Mouse (Mus musculus) midbrain, embryonic 11.5 days (tissue): ENCODE data around the gene Prkag2. TPM values are rescaled to one million over a fixed set of nuclear protein-coding genes. Genes with fewer than 3 reads are reported as not detected.

ENCODE experiments used
- ATAC-seq: fragments of 200-750 bp; cut with Nextera tagmentation; 2 replicates; pipeline ENCODE4 v1.8.0; 2017; ENCODE audit warnings: moderate TSS enrichment, moderate library complexity; ENCODE audit not compliant: low FRiP score
- DNase-seq: peaks from one replicate; pipeline ENCODE4 v3.0.0; 2015; ENCODE audit warnings: low spot score; ENCODE audit errors: missing footprints
- H3K27ac ChIP-seq: fragments of 300-500 bp; sonication (generic); 2 replicates; pipeline ENCODE4 v1.5.1; 2014; ENCODE audit warnings: low read depth, low read length
- H3K27me3 ChIP-seq: fragments of 300-500 bp; sonication (generic); 2 replicates; pipeline ENCODE4 v1.6.1; 2014; ENCODE audit warnings: mild to moderate bottlenecking, low read length, moderate library complexity, mixed read lengths; ENCODE audit not compliant: control insufficient read depth, insufficient read depth
- H3K36me3 ChIP-seq: fragments of 300-500 bp; sonication (generic); 2 replicates; pipeline ENCODE4 v1.6.1; 2014; ENCODE audit warnings: mild to moderate bottlenecking, low read length, moderate library complexity, mixed read lengths; ENCODE audit not compliant: control insufficient read depth, insufficient read depth
- H3K4me1 ChIP-seq: fragments of 300-500 bp; sonication (generic); 2 replicates; pipeline ENCODE4 v1.6.1; 2014; ENCODE audit warnings: low read length; ENCODE audit not compliant: control insufficient read depth, insufficient read depth
- H3K4me2 ChIP-seq: fragments of 300-500 bp; sonication (generic); 2 replicates; pipeline ENCODE4 v1.6.1; 2014; ENCODE audit warnings: mild to moderate bottlenecking, moderate library complexity
- H3K4me3 ChIP-seq: fragments of 300-500 bp; sonication (generic); 2 replicates; pipeline ENCODE4 v1.5.1; 2014; ENCODE audit warnings: low read depth, low read length
- H3K9ac ChIP-seq: fragments of 300-500 bp; sonication (generic); 2 replicates; pipeline ENCODE4 v1.6.1; 2014; ENCODE audit warnings: low read length
- H3K9me3 ChIP-seq: fragments of 300-500 bp; sonication (generic); 2 replicates; pipeline ENCODE4 v1.6.1; 2016; ENCODE audit warnings: low read length; ENCODE audit not compliant: control insufficient read depth
- WGBS: fragments of 180-500 bp; shearing (Covaris S2); extraction: QIAGEN DNeasy Blood & Tissue Kit; methylation state at CpG from one replicate; pipeline ENCODE4 v1.1.7; 2014; 5-methylcytosine and 5-hydroxymethylcytosine counted together
- polyA plus RNA-seq: library from polyadenylated mRNA; unstranded; fragments of >200 nt; fragmentation: Nextera tagmentation; extraction: Ambion mirVana; gene quantifications from 2 replicates; pipeline ENCODE4 v1.2.1, GENCODE M21; 2014

Prkag2 gene
- polyA plus RNA-seq, 1 experiment from 2014 or later: 59.8 TPM

- Histone ChIP-seq H3K9me3 (no peaks in the 10 kb centered on the region), H3K27ac (no peak overlapping the region), H3K9ac (no peak overlapping the region), H3K4me2 (no peak overlapping the region), H3K36me3 (no peaks in the 10 kb centered on the region), H3K4me1 (no peaks in the 10 kb centered on the region), H3K4me3 (no peak overlapping the region), H3K27me3 (no peaks in the 10 kb centered on the region)
- ATAC-seq (no peak), DNase-seq (no peak)
- 71% methylated on average over 12 of the region's 12 CpGs for WGBS
These were observed 75.0 kb downstream of the Prkag2 start for GRCm38 (mm10) chr5:25025309-25026019.

DNA sequence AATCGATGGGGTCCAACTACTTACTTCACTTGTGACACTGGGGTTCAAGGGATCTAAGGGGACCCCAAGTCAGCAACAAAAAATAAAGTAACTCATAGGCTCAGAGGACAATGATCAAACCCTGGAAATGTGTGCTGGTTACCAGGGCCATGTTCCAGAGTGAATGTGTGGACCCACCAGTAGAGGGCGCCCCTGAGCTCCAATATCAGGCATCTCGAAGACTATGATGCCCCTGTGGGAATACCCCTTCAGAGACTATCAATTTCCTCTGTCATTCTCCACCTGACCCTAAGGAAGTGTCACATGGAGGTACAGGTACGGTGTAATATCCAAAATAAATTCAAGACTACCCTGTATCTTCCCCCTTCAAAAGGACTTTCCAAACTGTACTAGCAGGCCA, 77.5 kb downstream of the Prkag2 start:
- Histone ChIP-seq H3K36me3 (no peaks in the 10 kb centered on the region), H3K27me3 (no peaks in the 10 kb centered on the region), H3K27ac (no peak overlapping the region), H3K9me3 (no peaks in the 10 kb centered on the region), H3K4me1 (no peaks in the 10 kb centered on the region), H3K9ac (no peak overlapping the region), H3K4me3 (no peak overlapping the region), H3K4me2 (no peak overlapping the region)
- 42% methylated on average over 4 of the region's 4 CpGs for WGBS
- no peak for DNase-seq
- ATAC-seq: no peak

GRCm38 (mm10) chr5:25019221-25019620, 81.2 kb downstream of the Prkag2 start:
- H3K4me3 ChIP-seq: no peak overlapping the region

DNA sequence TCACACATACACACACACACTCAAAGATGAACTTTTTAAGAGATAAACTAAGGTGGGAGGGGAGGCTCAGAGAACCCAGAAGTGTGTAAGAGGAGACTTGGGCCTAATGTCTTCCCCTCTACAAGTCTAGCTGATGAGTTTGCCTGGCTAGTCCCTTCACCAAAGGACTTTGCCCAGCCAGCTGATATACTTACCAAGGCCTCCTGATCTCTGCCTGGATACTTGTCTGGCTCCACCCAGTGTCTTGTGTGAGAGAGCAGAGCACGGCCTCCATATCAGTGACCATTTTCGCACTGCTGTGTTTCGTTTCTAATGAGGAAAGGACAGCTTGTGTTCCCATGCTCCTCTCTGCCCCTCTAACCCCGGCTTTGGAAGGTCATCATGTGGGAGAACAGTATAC, 88.3 kb downstream of the Prkag2 start:
- 95% methylated on average over 4 of the region's 4 CpGs for WGBS
- no peak overlapping the region for H3K27ac ChIP-seq
- no peak for DNase-seq
- H3K9ac ChIP-seq: no peak overlapping the region
- peaks cover 8% of the 10 kb centered on the region for H3K4me1 ChIP-seq
- no peaks in the 10 kb centered on the region for H3K9me3 ChIP-seq
- no peak overlapping the region for H3K4me2 ChIP-seq
- no peak overlapping the region for H3K4me3 ChIP-seq
- H3K27me3 ChIP-seq: no peaks in the 10 kb centered on the region; the same call in 1 of the 2 replicates
- no peak for ATAC-seq
- H3K36me3 ChIP-seq: no peaks in the 10 kb centered on the region

More at GRCm38 (mm10) chr5:25019221-25019620, 81.2 kb downstream of the Prkag2 start:
- ATAC-seq (no peak), DNase-seq (no peak)
- no peak overlapping the region for H3K4me2 ChIP-seq
- no peaks in the 10 kb centered on the region for H3K27me3 ChIP-seq
- H3K36me3 ChIP-seq: no peaks in the 10 kb centered on the region
- H3K9me3 ChIP-seq: no peaks in the 10 kb centered on the region
- H3K9ac ChIP-seq: no peak overlapping the region
- H3K4me1 ChIP-seq: no peaks in the 10 kb centered on the region
- WGBS: 84% methylated on average over 6 of the region's 6 CpGs
- H3K27ac ChIP-seq: no peak overlapping the region

- H3K4me1 ChIP-seq: peaks cover 8% of the 10 kb centered on the region
- no peaks in the 10 kb centered on the region for H3K9me3 ChIP-seq
- peak overlapping the region; percentile 2; the same call in 1 of the 2 replicates for H3K4me2 ChIP-seq
- H3K27me3 ChIP-seq: no peaks in the 10 kb centered on the region; the same call in 1 of the 2 replicates
- WGBS: 12% methylated on average over 8 of the region's 8 CpGs
- H3K4me3 ChIP-seq: no peak overlapping the region
- no peak overlapping the region for H3K27ac ChIP-seq
- ATAC-seq (peak; percentile 43), DNase-seq (peak; percentile 96)
- H3K36me3 ChIP-seq: no peaks in the 10 kb centered on the region
- H3K9ac ChIP-seq: no peak overlapping the region
These were observed 89.4 kb downstream of the Prkag2 start for GRCm38 (mm10) chr5:25011019-25011485.

DNA sequence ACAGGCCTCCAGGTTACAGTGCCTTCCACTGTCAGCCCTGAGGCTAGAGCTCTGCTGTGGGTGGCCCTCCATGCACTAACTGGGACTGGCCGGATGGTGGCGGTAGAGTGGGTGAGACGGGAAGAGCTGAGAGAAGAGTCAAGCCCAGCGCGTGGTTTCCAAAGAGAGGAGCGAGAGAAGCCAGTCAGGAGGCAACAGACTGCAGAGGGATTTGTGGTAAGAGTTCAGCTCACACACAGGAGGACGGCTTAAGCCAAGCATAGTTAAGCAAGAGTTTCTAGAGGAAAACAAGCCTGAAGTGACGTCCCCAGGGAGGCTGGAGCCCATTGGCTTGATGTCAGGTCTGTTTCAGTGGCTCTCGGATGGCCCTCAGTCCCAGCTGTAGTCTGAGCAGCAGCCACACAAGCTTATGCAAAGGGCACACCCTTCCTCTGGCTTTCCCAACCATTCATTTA, 90.0 kb downstream of the Prkag2 start:
- H3K4me3 ChIP-seq: no peak overlapping the region
- H3K27me3 ChIP-seq: no peaks in the 10 kb centered on the region; the same call in 1 of the 2 replicates
- DNase-seq: peak; percentile 98
- peaks cover 8% of the 10 kb centered on the region for H3K4me1 ChIP-seq
- no peak overlapping the region for H3K27ac ChIP-seq
- peak; percentile 78 for ATAC-seq
- H3K36me3 ChIP-seq: no peaks in the 10 kb centered on the region
- H3K4me2 ChIP-seq: peak overlapping the region; percentile 1; the same call in 1 of the 2 replicates
- no peak overlapping the region for H3K9ac ChIP-seq
- H3K9me3 ChIP-seq: no peaks in the 10 kb centered on the region
- WGBS: 5% methylated on average over 9 of the region's 9 CpGs

- H3K9me3 ChIP-seq: no peaks in the 10 kb centered on the region
- no peaks in the 10 kb centered on the region; the same call in 1 of the 2 replicates for H3K27me3 ChIP-seq
- no peak overlapping the region for H3K9ac ChIP-seq
- H3K27ac ChIP-seq: no peak overlapping the region
- H3K4me1 ChIP-seq: peaks cover 8% of the 10 kb centered on the region
- DNase-seq (no peak), ATAC-seq (no peak)
- no peak overlapping the region for H3K4me3 ChIP-seq
- WGBS: 34% methylated on average over 3 of the region's 3 CpGs
- no peaks in the 10 kb centered on the region for H3K36me3 ChIP-seq
- no peak overlapping the region for H3K4me2 ChIP-seq
These were observed 90.7 kb downstream of the Prkag2 start for GRCm38 (mm10) chr5:25009770-25010169.

DNA sequence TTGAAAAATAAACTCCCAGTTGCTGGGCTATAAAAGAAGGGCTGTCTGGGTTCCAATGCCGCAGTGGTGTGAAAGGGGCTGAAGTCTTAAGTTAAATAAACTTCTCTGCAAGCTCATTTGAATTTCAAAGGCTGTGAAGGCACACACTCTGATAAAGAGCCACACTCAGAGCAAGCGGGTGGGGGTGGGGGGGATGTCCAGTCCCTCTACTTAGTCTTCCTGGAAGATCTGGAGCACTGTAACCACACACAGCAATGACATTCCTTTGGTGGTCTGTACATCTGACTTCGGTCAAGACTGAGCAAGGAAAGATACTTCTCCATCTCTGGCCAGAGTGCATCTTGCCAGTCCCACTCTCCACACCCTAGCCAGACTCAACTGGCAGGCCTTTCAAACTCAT, 91.5 kb downstream of the Prkag2 start:
- 28% methylated on average over 3 of the region's 3 CpGs for WGBS
- no peak overlapping the region for H3K27ac ChIP-seq
- H3K27me3 ChIP-seq: no peaks in the 10 kb centered on the region; the same call in 1 of the 2 replicates
- ATAC-seq: no peak
- no peak for DNase-seq
- no peak overlapping the region for H3K4me3 ChIP-seq
- no peak overlapping the region for H3K9ac ChIP-seq
- H3K36me3 ChIP-seq: no peaks in the 10 kb centered on the region
- no peaks in the 10 kb centered on the region for H3K9me3 ChIP-seq
- no peak overlapping the region for H3K4me2 ChIP-seq
- peaks cover 8% of the 10 kb centered on the region for H3K4me1 ChIP-seq

GRCm38 (mm10) chr5:25006848-25007247, 93.6 kb downstream of the Prkag2 start:
- Histone ChIP-seq H3K27ac (no peak overlapping the region), H3K4me1 (peaks cover 8% of the 10 kb centered on the region), H3K9ac (no peak overlapping the region), H3K9me3 (no peaks in the 10 kb centered on the region), H3K4me3 (no peak overlapping the region), H3K4me2 (no peak overlapping the region), H3K36me3 (no peaks in the 10 kb centered on the region), H3K27me3 (no peaks in the 10 kb centered on the region; the same call in 1 of the 2 replicates)
- ATAC-seq (peak; percentile 51; the same call in 1 of the 2 replicates), DNase-seq (peak; percentile 96)
- WGBS: 45% methylated on average over 8 of the region's 8 CpGs
